Mouse (Mus musculus) hindbrain, embryonic 13.5 days (tissue): ENCODE measurements at regions not wholly inside any gene's neighbourhood (a gene's known extent, or its start where the extent isn't known, plus 50 kb on each side); places are given as distances from the start of the nearest gene placed in this dataset.
A peak's percentile ranks its signal among the peaks of the same experiment; 100 is the strongest.

Experiments used
- ATAC-seq: fragments of 200-750 bp; cut with Nextera tagmentation; 2 replicates; pipeline ENCODE4 v1.8.0; 2017; ENCODE audit warnings: moderate TSS enrichment; ENCODE audit not compliant: low FRiP score
- H3K27ac ChIP-seq: fragments of 300-500 bp; sonication (generic); 2 replicates; pipeline ENCODE4 v1.5.1; 2015; ENCODE audit warnings: inconsistent platforms, mild to moderate bottlenecking, moderate library complexity
- H3K27me3 ChIP-seq: fragments of 300-500 bp; sonication (generic); 2 replicates; pipeline ENCODE4 v1.6.1; 2015; ENCODE audit warnings: mild to moderate bottlenecking, inconsistent platforms
- H3K36me3 ChIP-seq: fragments of 300-500 bp; sonication (generic); 2 replicates; pipeline ENCODE4 v1.6.1; 2015; ENCODE audit warnings: mild to moderate bottlenecking, inconsistent platforms
- H3K4me1 ChIP-seq: fragments of 300-500 bp; sonication (generic); replicated peaks from 2 replicates; pipeline ENCODE4 v1.6.1; 2015; ENCODE audit warnings: inconsistent platforms
- H3K4me2 ChIP-seq: fragments of 300-500 bp; sonication (generic); 2 replicates; pipeline ENCODE4 v1.6.1; 2015; ENCODE audit warnings: inconsistent platforms, mild to moderate bottlenecking, moderate library complexity
- H3K4me3 ChIP-seq: fragments of 300-500 bp; sonication (generic); 2 replicates; pipeline ENCODE4 v1.5.1; 2015; ENCODE audit warnings: mild to moderate bottlenecking, inconsistent platforms
- H3K9ac ChIP-seq: fragments of 300-500 bp; sonication (generic); 2 replicates; pipeline ENCODE4 v1.6.1; 2015; ENCODE audit warnings: mild to moderate bottlenecking, inconsistent platforms
- H3K9me3 ChIP-seq: fragments of 300-500 bp; sonication (generic); 2 replicates; pipeline ENCODE4 v1.6.1; 2016; ENCODE audit warnings: inconsistent platforms
- WGBS: fragments of 180-500 bp; shearing (Covaris S2); methylation state at CpG from one replicate; pipeline ENCODE4 v1.1.7; 2015; 5-methylcytosine and 5-hydroxymethylcytosine counted together

GRCm38 (mm10) chr1:23462411-23462810 is 64.8 kb upstream of the Ogfrl1 start:
- H3K27ac ChIP-seq, result no peak overlapping the region
- no peaks in the 10 kb centered on the region for H3K4me1 ChIP-seq
- no peaks in the 10 kb centered on the region for H3K36me3 ChIP-seq
- H3K9ac ChIP-seq, result no peak overlapping the region
- no peaks in the 10 kb centered on the region for H3K9me3 ChIP-seq
- H3K4me2 ChIP-seq, result no peak overlapping the region
- H3K27me3 ChIP-seq, result no peaks in the 10 kb centered on the region
- ATAC-seq, result no peak
- whole genome bisulfite sequencing, result 91% methylated on average over 3 of the region's 3 CpGs
- no peak overlapping the region for H3K4me3 ChIP-seq

- Histone ChIP-seq H3K4me1 (no peaks in the 10 kb centered on the region), H3K4me3 (no peak overlapping the region), H3K9me3 (no peaks in the 10 kb centered on the region), H3K9ac (no peak overlapping the region), H3K27ac (no peak overlapping the region), H3K27me3 (no peaks in the 10 kb centered on the region), H3K4me2 (no peak overlapping the region), H3K36me3 (no peaks in the 10 kb centered on the region)
- ATAC-seq, result no peak
- WGBS, result 70% methylated on average over 3 of the region's 3 CpGs
These were observed 66.5 kb upstream of the Ogfrl1 start for GRCm38 (mm10) chr1:23464081-23464480.

GRCm38 (mm10) chr1:23466340-23466739 is 68.8 kb upstream of the Ogfrl1 start:
- 76% methylated on average over 7 of the region's 7 CpGs for WGBS
- ATAC-seq, result no peak
- no peak overlapping the region for H3K4me2 ChIP-seq
- no peak overlapping the region for H3K9ac ChIP-seq
- no peaks in the 10 kb centered on the region for H3K27me3 ChIP-seq
- no peak overlapping the region for H3K27ac ChIP-seq
- H3K4me1 ChIP-seq, result no peaks in the 10 kb centered on the region
- H3K9me3 ChIP-seq, result no peaks in the 10 kb centered on the region
- H3K36me3 ChIP-seq, result no peaks in the 10 kb centered on the region
- no peak overlapping the region for H3K4me3 ChIP-seq

GRCm38 (mm10) chr1:23467405-23467804 is 69.8 kb upstream of the Ogfrl1 start:
- Histone ChIP-seq H3K9ac (no peak overlapping the region), H3K36me3 (no peaks in the 10 kb centered on the region), H3K9me3 (no peaks in the 10 kb centered on the region), H3K4me2 (no peak overlapping the region), H3K27ac (no peak overlapping the region), H3K4me1 (no peaks in the 10 kb centered on the region), H3K27me3 (no peaks in the 10 kb centered on the region), H3K4me3 (no peak overlapping the region)
- ATAC-seq, result no peak
- WGBS, result 85% methylated on average over 2 of the region's 2 CpGs

GRCm38 (mm10) chr1:23480776-23481320 is 83.3 kb upstream of the Ogfrl1 start:
- Histone ChIP-seq H3K4me3 (no peak overlapping the region), H3K27ac (no peak overlapping the region), H3K36me3 (no peaks in the 10 kb centered on the region), H3K9ac (no peak overlapping the region), H3K9me3 (no peaks in the 10 kb centered on the region), H3K27me3 (no peaks in the 10 kb centered on the region), H3K4me1 (no peaks in the 10 kb centered on the region), H3K4me2 (no peak overlapping the region)
- no peak for ATAC-seq
- 84% methylated on average over 5 of the region's 5 CpGs for WGBS

- 40% methylated on average over 1 of the region's 1 CpGs for WGBS
- no peak for ATAC-seq
- Histone ChIP-seq H3K9me3 (no peaks in the 10 kb centered on the region), H3K4me1 (no peaks in the 10 kb centered on the region), H3K4me3 (no peak overlapping the region), H3K36me3 (no peaks in the 10 kb centered on the region), H3K9ac (no peak overlapping the region), H3K27me3 (no peaks in the 10 kb centered on the region), H3K4me2 (no peak overlapping the region), H3K27ac (no peak overlapping the region)
These were observed 87.0 kb upstream of the Ogfrl1 start for GRCm38 (mm10) chr1:23484566-23484965.

- Histone ChIP-seq H3K9ac (no peak overlapping the region), H3K9me3 (no peaks in the 10 kb centered on the region), H3K4me2 (no peak overlapping the region), H3K27me3 (no peaks in the 10 kb centered on the region), H3K4me3 (no peak overlapping the region), H3K4me1 (peaks cover 5% of the 10 kb centered on the region), H3K36me3 (no peaks in the 10 kb centered on the region), H3K27ac (no peak overlapping the region)
- no peak for ATAC-seq
- 85% methylated on average over 3 of the region's 3 CpGs for WGBS
These were observed 87.7 kb upstream of the Ogfrl1 start for GRCm38 (mm10) chr1:23485150-23485775.

- no peak overlapping the region for H3K4me2 ChIP-seq
- no peak overlapping the region for H3K27ac ChIP-seq
- no peaks in the 10 kb centered on the region for H3K36me3 ChIP-seq
- no peaks in the 10 kb centered on the region for H3K27me3 ChIP-seq
- no peaks in the 10 kb centered on the region for H3K9me3 ChIP-seq
- H3K4me1 ChIP-seq, result peaks cover 15% of the 10 kb centered on the region
- no peak for ATAC-seq
- H3K9ac ChIP-seq, result no peak overlapping the region
- no peak overlapping the region for H3K4me3 ChIP-seq
These were observed 89.5 kb upstream of the Ogfrl1 start for GRCm38 (mm10) chr1:23487031-23487430.

- 39% methylated on average over 10 of the region's 10 CpGs for WGBS
- H3K4me3 ChIP-seq, result no peak overlapping the region
- H3K9me3 ChIP-seq, result peaks cover 4% of the 10 kb centered on the region; the same call in 1 of the 2 replicates
- no peak overlapping the region for H3K9ac ChIP-seq
- H3K27me3 ChIP-seq, result no peaks in the 10 kb centered on the region
- H3K36me3 ChIP-seq, result no peaks in the 10 kb centered on the region
- H3K4me1 ChIP-seq, result peaks cover 15% of the 10 kb centered on the region
- peak overlapping the region; percentile 31; the same call in 1 of the 2 replicates for H3K27ac ChIP-seq
- peak; percentile 80 for ATAC-seq
- H3K4me2 ChIP-seq, result peak overlapping the region; percentile 23
These were observed 93.1 kb upstream of the Ogfrl1 start for GRCm38 (mm10) chr1:23490640-23491039.

GRCm38 (mm10) chr1:23491041-23491440 is 93.5 kb upstream of the Ogfrl1 start:
- Histone ChIP-seq H3K4me3 (no peak overlapping the region), H3K36me3 (no peaks in the 10 kb centered on the region), H3K27ac (peak overlapping the region; percentile 31; the same call in 1 of the 2 replicates), H3K4me1 (peaks cover 15% of the 10 kb centered on the region), H3K9ac (no peak overlapping the region), H3K4me2 (peak overlapping the region; percentile 23), H3K9me3 (peaks cover 4% of the 10 kb centered on the region; the same call in 1 of the 2 replicates), H3K27me3 (no peaks in the 10 kb centered on the region)
- WGBS, result 46% methylated on average over 6 of the region's 6 CpGs
- ATAC-seq, result peak; percentile 53

GRCm38 (mm10) chr1:23492981-23493380 is 95.4 kb upstream of the Ogfrl1 start:
- peaks cover 4% of the 10 kb centered on the region; the same call in 1 of the 2 replicates for H3K9me3 ChIP-seq
- H3K4me3 ChIP-seq, result no peak overlapping the region
- H3K4me2 ChIP-seq, result no peak overlapping the region
- H3K9ac ChIP-seq, result no peak overlapping the region
- peaks cover 15% of the 10 kb centered on the region for H3K4me1 ChIP-seq
- no peak for ATAC-seq
- no peaks in the 10 kb centered on the region for H3K27me3 ChIP-seq
- H3K36me3 ChIP-seq, result no peaks in the 10 kb centered on the region
- H3K27ac ChIP-seq, result no peak overlapping the region

- H3K4me2 ChIP-seq, result no peak overlapping the region
- peaks cover 8% of the 10 kb centered on the region for H3K4me1 ChIP-seq
- peaks cover 4% of the 10 kb centered on the region; the same call in 1 of the 2 replicates for H3K9me3 ChIP-seq
- no peak overlapping the region for H3K27ac ChIP-seq
- no peak overlapping the region for H3K9ac ChIP-seq
- H3K4me3 ChIP-seq, result no peak overlapping the region
- 53% methylated on average over 4 of the region's 4 CpGs for WGBS
- H3K27me3 ChIP-seq, result no peaks in the 10 kb centered on the region
- H3K36me3 ChIP-seq, result no peaks in the 10 kb centered on the region
- no peak for ATAC-seq
These were observed 97.8 kb upstream of the Ogfrl1 start for GRCm38 (mm10) chr1:23495412-23495811.

- Histone ChIP-seq H3K36me3 (no peaks in the 10 kb centered on the region), H3K4me1 (peaks cover 3% of the 10 kb centered on the region; the same call in 1 of the 2 replicates), H3K4me2 (no peak overlapping the region), H3K27me3 (no peaks in the 10 kb centered on the region), H3K9me3 (no peaks in the 10 kb centered on the region), H3K27ac (no peak overlapping the region), H3K9ac (no peak overlapping the region), H3K4me3 (no peak overlapping the region)
- WGBS, result 36% methylated on average over 2 of the region's 2 CpGs
- ATAC-seq, result no peak
These were observed 122.5 kb upstream of the Ogfrl1 start for GRCm38 (mm10) chr1:23520113-23520512.
